Mouse (Mus musculus): ENCODE results near the gene Pmf1. TPM values are rescaled to one million over a fixed set of nuclear protein-coding genes. Genes with fewer than 3 reads are reported as not detected.

Pmf1 gene
- polyA plus RNA-seq, 1 experiment from 2014 or later, result 127 TPM

DNA sequence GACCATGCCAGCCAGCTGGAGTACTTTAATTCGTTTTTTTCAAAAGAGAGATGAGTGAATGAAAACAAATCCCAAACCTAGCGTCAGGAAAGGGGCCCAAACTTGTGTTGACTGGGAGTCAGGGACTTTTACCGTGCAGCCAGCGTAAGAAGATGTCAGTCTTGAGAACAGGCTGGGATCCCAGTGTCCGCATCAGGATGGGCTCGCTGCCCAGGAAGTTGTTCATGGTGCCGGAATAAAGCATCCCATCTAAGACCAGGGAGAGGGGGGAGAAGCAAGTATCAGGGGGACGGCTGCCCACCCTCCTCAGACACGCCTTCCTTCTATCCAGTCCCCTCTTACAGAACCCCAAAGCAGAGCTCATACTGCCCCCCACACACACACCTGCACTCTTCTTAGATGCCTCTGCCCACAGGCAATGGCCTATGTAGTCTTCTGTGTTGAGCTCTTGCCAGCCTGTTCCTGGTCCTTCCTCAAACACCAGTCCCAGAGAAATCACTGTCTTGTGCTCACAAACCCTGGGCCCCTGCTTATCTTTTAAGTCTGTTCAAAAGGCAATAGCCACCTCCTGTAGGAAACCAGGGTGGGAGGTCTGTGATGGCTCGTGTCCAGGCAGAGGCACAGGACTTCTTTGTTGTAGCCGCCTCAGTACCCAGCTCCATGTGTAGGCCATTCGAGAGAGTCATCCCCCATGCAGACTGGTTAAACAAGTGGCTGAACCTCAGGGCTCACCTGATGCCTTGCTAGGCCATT, 40.4 kb upstream of the Pmf1 start:
- Histone ChIP-seq H3K4me1 (replicated peaks) (peaks cover 45% of the 10 kb centered on the region), H3K27ac (0 out of 2 replicates have a peak overlapping the region, but pooled peaks have one; percentile 8), H3K4me3 (replicated peaks) (no peak overlapping the region), H3K27me3 (replicated peaks) (no peaks in the 10 kb centered on the region), H3K4me2 (replicated peaks) (no peak overlapping the region), H3K9me3 (no peaks in the 10 kb centered on the region), H3K9ac (no peak overlapping the region), H3K36me3 (no peaks in the 10 kb centered on the region)
- 0 out of 2 replicates have a peak, but pooled peaks have one; percentile 19 for ATAC-seq
- 70% methylated on average over 12 of the region's 12 CpGs for WGBS

DNA sequence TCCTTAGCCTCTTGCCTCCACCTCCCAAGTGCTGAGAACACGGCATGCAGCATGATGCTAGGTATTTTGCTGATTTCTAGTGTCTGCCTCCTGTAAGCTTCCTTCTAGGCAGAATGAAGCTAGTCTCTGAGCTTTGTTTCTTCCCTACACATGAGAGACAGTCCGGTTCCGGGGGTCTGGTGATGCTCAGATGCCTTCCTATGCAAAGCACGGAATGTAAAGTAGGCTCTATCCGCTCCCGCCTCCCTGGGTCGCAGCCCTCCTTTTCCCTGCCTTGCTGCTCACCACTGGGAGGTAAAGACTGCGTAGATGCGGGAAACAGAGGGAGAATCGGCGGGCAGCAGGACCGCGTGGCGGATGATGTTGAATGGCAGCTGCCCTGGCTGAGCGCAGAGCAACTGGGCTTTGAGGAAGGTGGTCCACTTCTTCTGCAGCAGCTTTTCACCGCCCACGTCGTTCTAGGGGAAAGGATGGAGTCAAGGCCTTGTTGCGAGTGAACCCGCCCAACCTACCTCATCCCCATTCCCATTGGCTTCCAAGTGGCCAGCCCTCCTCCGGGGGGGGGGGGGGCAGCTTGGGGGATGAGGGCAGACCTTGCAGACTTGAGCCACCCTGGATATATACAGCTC, 39.4 kb upstream of the Pmf1 start:
- no peaks in the 10 kb centered on the region for H3K9me3 ChIP-seq
- peak; percentile 27; the same call in 1 of the 2 replicates for ATAC-seq
- peak overlapping the region; percentile 28 for H3K4me3 ChIP-seq (replicated peaks)
- peaks cover 36% of the 10 kb centered on the region for H3K4me1 ChIP-seq (replicated peaks)
- H3K4me2 ChIP-seq (replicated peaks), result peak overlapping the region; percentile 62
- H3K27ac ChIP-seq, result peak overlapping the region; percentile 65
- H3K9ac ChIP-seq, result peak overlapping the region; percentile 38; the same call in 1 of the 2 replicates
- H3K27me3 ChIP-seq (replicated peaks), result no peaks in the 10 kb centered on the region
- no peaks in the 10 kb centered on the region for H3K36me3 ChIP-seq
- WGBS, result 23% methylated on average over 21 of the region's 21 CpGs

DNA sequence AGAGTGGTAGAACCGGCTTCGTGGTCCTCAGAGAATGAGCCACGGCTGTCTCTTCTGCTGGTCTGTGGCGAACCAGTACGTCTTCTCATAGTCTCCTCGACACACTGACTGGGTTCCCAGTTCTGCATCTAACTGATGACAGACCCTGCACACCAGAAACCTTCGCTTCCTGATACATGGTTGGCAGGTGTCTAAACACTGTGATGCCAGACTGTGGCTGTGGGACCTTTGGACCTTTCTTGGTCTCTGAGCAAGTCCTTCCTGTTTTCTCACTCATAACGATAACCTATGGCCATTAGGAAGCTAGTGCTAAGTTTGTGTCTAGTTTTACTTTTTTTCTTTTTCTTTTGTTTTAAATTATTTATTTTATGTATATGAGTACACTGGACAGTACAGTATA, 38.3 kb upstream of the Pmf1 start:
- peak overlapping the region; percentile 71 for H3K27ac ChIP-seq
- H3K4me2 ChIP-seq (replicated peaks), result 0 out of 2 replicates have a peak overlapping the region, but pooled peaks have one; percentile 17
- no peaks in the 10 kb centered on the region for H3K36me3 ChIP-seq
- H3K9ac ChIP-seq, result no peak overlapping the region
- H3K27me3 ChIP-seq (replicated peaks), result no peaks in the 10 kb centered on the region
- ATAC-seq, result peak; percentile 40
- 76% methylated on average over 8 of the region's 8 CpGs for WGBS
- H3K9me3 ChIP-seq, result no peaks in the 10 kb centered on the region
- peaks cover 35% of the 10 kb centered on the region for H3K4me1 ChIP-seq (replicated peaks)
- H3K4me3 ChIP-seq (replicated peaks), result no peak overlapping the region

DNA sequence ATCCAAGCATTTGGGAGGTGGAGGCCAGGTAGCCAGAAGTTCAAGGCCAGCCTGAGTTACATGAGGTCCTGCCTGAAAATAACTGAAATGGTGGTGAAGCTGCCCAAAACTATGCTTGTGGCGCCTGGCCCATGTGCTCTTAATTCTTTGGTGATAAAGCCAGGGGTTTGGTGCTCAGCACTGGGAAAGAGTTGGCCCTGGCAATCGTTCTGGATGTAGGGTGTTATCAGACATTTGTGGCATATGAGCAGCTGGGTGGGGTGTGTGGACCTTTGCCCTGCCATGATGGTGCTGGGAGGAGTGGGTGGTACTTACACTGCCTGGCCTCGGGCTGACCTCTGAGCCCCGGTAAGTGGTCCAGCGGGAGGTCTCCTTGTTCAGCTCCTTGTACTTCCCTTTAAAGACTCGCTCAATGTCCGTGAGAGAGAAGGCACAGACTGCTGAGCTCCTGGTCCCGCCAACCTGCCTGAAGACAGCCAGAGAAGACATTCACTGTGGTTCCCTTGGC, 37.6 kb upstream of the Pmf1 start:
- Histone ChIP-seq H3K9ac (no peak overlapping the region), H3K9me3 (no peaks in the 10 kb centered on the region), H3K4me1 (replicated peaks) (peaks cover 32% of the 10 kb centered on the region), H3K4me3 (replicated peaks) (no peak overlapping the region), H3K27ac (peak overlapping the region; percentile 71), H3K27me3 (replicated peaks) (no peaks in the 10 kb centered on the region), H3K4me2 (replicated peaks) (peak overlapping the region; percentile 17), H3K36me3 (no peaks in the 10 kb centered on the region)
- WGBS, result 38% methylated on average over 8 of the region's 8 CpGs
- peak; percentile 66 for ATAC-seq

DNA sequence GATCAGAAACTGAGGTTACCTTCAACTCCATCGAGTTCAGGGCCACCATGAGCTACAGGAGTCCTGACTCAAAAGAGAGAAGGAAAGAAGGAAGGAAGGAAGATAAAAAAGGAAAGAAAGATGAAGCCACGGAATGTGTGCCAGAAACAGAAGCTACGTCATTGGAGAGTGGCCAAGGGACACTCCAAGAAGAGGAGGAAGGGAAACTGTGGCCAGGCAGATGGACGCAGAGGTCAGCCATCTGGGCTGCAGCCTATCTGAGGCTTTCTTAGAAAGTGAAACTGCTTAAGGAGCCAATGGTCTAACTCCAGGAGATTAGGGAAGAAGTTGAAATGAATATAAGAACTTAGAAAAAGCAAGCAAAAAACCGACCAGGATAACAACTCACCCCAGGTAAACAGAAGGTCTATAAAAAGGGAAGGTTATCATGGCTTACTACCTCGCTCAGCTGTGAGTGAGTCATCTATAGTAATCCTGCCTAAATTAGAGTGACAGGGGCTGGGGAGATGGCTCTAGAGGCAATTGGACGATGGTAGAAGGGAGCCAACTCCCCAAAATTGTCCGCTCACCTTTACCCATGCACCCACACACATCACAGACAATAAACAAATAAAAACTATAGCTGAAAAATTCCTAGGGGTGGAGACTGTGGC, 36.5 kb upstream of the Pmf1 start:
- Histone ChIP-seq H3K27ac (no peak overlapping the region), H3K36me3 (no peaks in the 10 kb centered on the region), H3K27me3 (replicated peaks) (no peaks in the 10 kb centered on the region), H3K9me3 (no peaks in the 10 kb centered on the region), H3K4me3 (replicated peaks) (no peak overlapping the region), H3K4me1 (replicated peaks) (peaks cover 32% of the 10 kb centered on the region), H3K9ac (no peak overlapping the region), H3K4me2 (replicated peaks) (no peak overlapping the region)
- WGBS, result 49% methylated on average over 8 of the region's 8 CpGs
- no peak for ATAC-seq

DNA sequence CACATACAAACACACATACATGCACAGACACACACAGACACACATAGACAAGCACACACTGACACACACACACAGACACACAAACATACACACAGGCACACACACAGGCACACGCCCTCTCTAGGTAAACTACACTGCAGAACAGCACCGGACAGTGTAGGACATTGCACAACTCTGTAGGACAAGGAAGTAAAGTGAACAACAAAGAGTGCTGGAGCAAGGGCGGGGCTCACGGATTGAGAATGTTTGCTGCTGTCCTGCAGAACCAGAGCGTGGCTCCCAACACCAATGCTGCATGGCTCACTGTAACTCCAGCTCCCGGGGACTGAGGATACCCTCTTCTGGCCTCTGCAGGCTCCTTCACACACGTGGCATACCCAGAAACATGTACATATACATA, 32.8 kb upstream of the Pmf1 start:
- Histone ChIP-seq H3K27me3 (replicated peaks) (no peaks in the 10 kb centered on the region), H3K4me1 (replicated peaks) (peaks cover 18% of the 10 kb centered on the region), H3K36me3 (no peaks in the 10 kb centered on the region), H3K27ac (peak overlapping the region; percentile 17; the same call in 1 of the 2 replicates), H3K4me2 (replicated peaks) (no peak overlapping the region), H3K9me3 (no peaks in the 10 kb centered on the region), H3K4me3 (replicated peaks) (no peak overlapping the region), H3K9ac (no peak overlapping the region)
- 54% methylated on average over 7 of the region's 7 CpGs for WGBS
- ATAC-seq, result peak; percentile 80

DNA sequence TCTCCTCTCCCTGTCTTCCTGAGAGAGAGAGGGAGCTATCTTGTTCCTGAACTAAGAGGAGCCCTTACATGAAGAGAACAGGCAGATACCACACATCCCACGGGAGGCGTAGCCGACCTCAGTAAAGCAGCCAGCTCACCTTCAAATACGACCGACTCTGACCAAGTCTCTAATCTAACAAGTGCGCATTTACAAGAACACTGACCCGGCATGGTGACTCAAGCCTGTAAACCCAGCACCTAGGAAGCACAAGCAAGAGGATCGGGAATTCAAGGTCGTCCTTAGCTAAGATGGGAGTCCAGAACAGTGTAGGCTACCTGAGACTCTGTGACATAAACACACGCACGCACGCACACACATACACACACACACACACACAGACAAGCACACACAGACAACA, 32.4 kb upstream of the Pmf1 start:
- WGBS, result 75% methylated on average over 12 of the region's 12 CpGs
- peak; percentile 10 for ATAC-seq
- no peak overlapping the region for H3K4me2 ChIP-seq (replicated peaks)

DNA sequence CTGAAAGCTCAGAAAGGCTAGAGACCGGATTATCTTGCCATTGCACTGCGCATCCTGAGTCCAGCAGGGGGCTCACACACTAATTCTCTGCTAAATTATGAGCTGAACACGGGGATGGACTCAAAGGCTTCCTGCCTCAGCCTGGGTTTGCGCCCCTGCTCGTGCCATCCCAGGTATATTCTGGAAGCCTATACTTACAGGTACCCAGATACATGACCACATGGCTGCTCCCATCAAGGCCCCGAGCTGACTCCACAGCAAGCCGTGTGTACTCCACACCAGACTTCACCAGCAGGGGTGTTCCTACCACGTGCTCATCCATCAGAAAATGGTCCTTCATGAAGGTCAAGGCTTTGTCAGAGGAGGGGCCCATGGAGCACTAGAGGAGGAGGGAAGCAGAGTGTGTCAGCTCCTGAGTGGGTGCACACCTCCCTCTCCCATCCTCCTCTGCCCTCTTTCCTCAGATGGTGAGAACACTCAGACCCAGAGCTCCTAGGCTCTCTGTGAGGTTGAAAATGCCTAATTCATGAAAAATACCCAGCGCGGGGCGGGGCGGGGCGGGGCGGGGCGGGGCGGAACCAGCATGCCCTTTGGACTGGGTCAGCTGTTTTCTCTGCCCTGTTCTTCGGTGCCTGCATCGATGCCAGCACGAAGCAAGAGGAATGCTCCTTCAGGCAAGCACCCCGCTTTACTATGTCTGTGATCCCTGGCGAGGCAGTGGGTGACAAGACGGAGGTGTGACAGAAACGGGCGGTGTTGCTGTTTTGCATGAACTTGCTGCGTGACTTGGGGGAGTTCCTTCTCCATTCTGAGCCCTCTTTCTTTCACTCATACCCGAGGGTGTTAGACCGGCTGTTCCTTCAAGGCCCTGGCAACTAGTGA, 30.6 kb upstream of the Pmf1 start:
- Histone ChIP-seq H3K27me3 (replicated peaks) (no peaks in the 10 kb centered on the region), H3K36me3 (no peaks in the 10 kb centered on the region), H3K4me3 (replicated peaks) (no peak overlapping the region), H3K4me1 (replicated peaks) (peaks cover 19% of the 10 kb centered on the region), H3K27ac (no peak overlapping the region), H3K9ac (peak overlapping the region; percentile 26; the same call in 1 of the 2 replicates), H3K4me2 (replicated peaks) (peak overlapping the region; percentile 44), H3K9me3 (no peaks in the 10 kb centered on the region)
- 18% methylated on average over 27 of the region's 27 CpGs for WGBS
- ATAC-seq, result peak; percentile 58

More for the DNA sequence above, 32.4 kb upstream of the Pmf1 start:
- H3K36me3 ChIP-seq, result no peaks in the 10 kb centered on the region
- H3K4me3 ChIP-seq (replicated peaks), result no peak overlapping the region
- H3K27me3 ChIP-seq (replicated peaks), result no peaks in the 10 kb centered on the region
- H3K4me1 ChIP-seq (replicated peaks), result peaks cover 17% of the 10 kb centered on the region; the same call in 1 of the 2 replicates
- peak overlapping the region; percentile 17; the same call in 1 of the 2 replicates for H3K27ac ChIP-seq
- H3K9me3 ChIP-seq, result no peaks in the 10 kb centered on the region
- no peak overlapping the region for H3K9ac ChIP-seq

DNA sequence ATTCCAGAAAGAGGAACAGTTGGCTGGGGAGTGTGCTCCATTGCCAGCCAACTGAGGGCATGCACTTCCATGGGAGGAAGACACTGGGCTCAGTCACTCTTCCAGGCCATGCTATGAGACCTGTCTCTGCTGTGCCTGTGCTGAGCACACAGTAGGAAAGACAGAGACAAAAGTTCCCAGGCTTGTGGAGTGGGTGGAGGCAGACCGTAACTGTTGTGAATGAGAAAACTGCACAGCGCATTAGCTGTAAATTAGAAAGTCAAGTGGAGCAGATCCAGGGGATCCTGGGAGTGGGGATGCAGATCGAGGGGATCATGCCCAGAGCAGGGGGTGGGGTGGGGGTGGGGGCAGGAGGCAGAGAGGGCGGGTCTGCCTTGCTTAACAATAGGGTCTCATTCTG, 29.5 kb upstream of the Pmf1 start:
- Histone ChIP-seq H3K27me3 (replicated peaks) (no peaks in the 10 kb centered on the region), H3K4me3 (replicated peaks) (no peak overlapping the region), H3K4me1 (replicated peaks) (peaks cover 19% of the 10 kb centered on the region), H3K4me2 (replicated peaks) (no peak overlapping the region), H3K36me3 (no peaks in the 10 kb centered on the region), H3K9me3 (no peaks in the 10 kb centered on the region), H3K27ac (no peak overlapping the region), H3K9ac (no peak overlapping the region)
- 70% methylated on average over 4 of the region's 4 CpGs for WGBS
- ATAC-seq, result no peak

DNA sequence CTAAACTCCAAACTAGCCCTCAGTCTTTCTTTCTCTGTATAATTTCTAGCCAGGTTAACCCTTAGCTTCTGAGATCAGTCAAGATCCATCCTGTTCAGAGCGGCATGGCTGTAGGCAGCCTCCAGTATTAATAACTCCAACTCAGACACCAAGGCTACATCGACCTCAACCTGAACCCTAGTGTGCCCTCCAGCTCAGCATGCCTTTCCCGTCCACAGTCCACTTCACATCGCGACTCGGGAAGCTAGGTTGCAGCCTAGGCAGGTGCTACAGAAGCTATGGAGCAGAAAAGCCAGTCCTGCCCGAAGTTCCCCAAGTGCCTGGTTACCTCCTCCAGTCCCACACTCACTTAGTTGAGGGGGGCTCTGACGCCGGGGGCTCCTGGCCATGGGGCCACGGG, 27.3 kb upstream of the Pmf1 start:
- Histone ChIP-seq H3K4me1 (replicated peaks) (peaks cover 19% of the 10 kb centered on the region), H3K27ac (no peak overlapping the region), H3K9ac (peak overlapping the region; percentile 40; the same call in 1 of the 2 replicates), H3K27me3 (replicated peaks) (no peaks in the 10 kb centered on the region), H3K4me2 (replicated peaks) (no peak overlapping the region), H3K9me3 (0 out of 2 replicates have a peak, but pooled peaks cover 4% of the 10 kb centered on the region), H3K36me3 (no peaks in the 10 kb centered on the region), H3K4me3 (replicated peaks) (no peak overlapping the region)
- WGBS, result 70% methylated on average over 10 of the region's 10 CpGs
- ATAC-seq, result no peak

DNA sequence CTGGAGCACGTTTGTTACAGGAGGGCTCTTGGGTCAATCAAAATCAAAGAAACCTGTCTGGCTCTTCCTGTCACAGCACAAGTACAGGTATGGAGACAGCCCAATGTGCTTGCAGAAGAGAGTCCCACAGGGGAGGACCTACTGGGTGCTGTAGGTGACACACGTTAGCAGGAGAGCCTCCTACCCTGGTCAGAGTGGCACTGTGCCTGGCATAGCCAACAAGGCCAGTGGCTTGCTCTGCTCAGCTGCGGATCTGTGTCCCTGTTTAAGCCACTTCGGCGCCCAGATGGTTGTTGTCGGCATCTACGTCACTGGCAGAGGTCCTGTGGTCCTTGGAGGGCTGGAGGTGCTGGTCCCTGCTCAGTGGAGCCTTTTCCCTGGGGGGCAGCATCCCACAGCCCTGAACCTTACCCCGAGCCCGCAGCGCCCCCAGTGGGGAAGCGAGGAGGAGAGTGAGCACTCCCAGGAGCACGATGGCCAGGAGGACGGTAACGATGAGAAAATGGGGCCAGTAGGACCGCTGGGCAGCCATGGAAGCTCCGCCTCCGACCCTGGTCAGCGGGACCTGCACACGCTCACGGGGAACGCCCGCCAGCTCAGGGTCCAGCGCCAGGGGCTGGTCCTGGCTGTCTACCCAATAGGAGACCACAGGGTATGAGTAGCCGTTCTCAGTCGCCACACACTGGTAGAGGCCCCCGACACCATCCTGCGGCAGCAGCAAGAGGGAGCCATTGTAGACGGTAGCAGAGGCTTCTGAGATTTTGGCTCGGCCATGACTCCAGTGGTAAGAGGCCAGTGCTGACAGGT, 26.5 kb upstream of the Pmf1 start:
- ATAC-seq, result peak; percentile 66
- Histone ChIP-seq H3K4me3 (replicated peaks) (peak overlapping the region; percentile 23), H3K9ac (peak overlapping the region; percentile 40; the same call in 1 of the 2 replicates), H3K4me1 (replicated peaks) (peaks cover 19% of the 10 kb centered on the region), H3K27ac (no peak overlapping the region), H3K27me3 (replicated peaks) (no peaks in the 10 kb centered on the region), H3K9me3 (0 out of 2 replicates have a peak, but pooled peaks cover 4% of the 10 kb centered on the region), H3K4me2 (replicated peaks) (peak overlapping the region; percentile 63), H3K36me3 (no peaks in the 10 kb centered on the region)
- 16% methylated on average over 29 of the region's 29 CpGs for WGBS

All from intestine, embryonic 15.5 days (tissue).